Mouse (Mus musculus) hindbrain, embryonic 11.5 days (tissue): ENCODE results near the gene Cabp4. TPM values are rescaled to one million over a fixed set of nuclear protein-coding genes. Genes with fewer than 3 reads are reported as not detected.
"Not testable (repeated sequence)": the region's sequence is repeated elsewhere in the genome, so short reads cannot be mapped to it uniquely, and the experiment has no call there.

Source experiments
- ATAC-seq: fragments of 200-750 bp; cut with Nextera tagmentation; 2 replicates; pipeline ENCODE4 v1.8.0; 2017; ENCODE audit warnings: mild to moderate bottlenecking, moderate TSS enrichment, moderate library complexity; ENCODE audit not compliant: low FRiP score
- DNase-seq: peaks from one replicate; pipeline ENCODE4 v3.0.0-alpha.2; 2015; ENCODE audit warnings: low spot score
- H3K27ac ChIP-seq: fragments of 300-500 bp; sonication (generic); 2 replicates; pipeline ENCODE4 v1.5.1; 2014; ENCODE audit warnings: mild to moderate bottlenecking, low read depth, low read length
- H3K27me3 ChIP-seq: fragments of 300-500 bp; sonication (generic); 2 replicates; pipeline ENCODE4 v1.6.1; 2014; ENCODE audit warnings: mild to moderate bottlenecking, low read length, moderate library complexity, mixed read lengths; ENCODE audit not compliant: control insufficient read depth, insufficient read depth
- H3K36me3 ChIP-seq: fragments of 300-500 bp; sonication (generic); 2 replicates; pipeline ENCODE4 v1.6.1; 2014; ENCODE audit warnings: mild to moderate bottlenecking, low read length, moderate library complexity, mixed read lengths; ENCODE audit not compliant: control insufficient read depth, insufficient read depth
- H3K4me1 ChIP-seq: fragments of 300-500 bp; sonication (generic); replicated peaks from 2 replicates; pipeline ENCODE4 v1.6.1; 2014; ENCODE audit warnings: low read length, mixed read lengths; ENCODE audit not compliant: control insufficient read depth, insufficient read depth
- H3K4me2 ChIP-seq: fragments of 300-500 bp; sonication (generic); replicated peaks from 2 replicates; pipeline ENCODE4 v1.6.1; 2014; ENCODE audit warnings: mild to moderate bottlenecking, low read depth, low read length
- H3K4me3 ChIP-seq: fragments of 300-500 bp; sonication (generic); 2 replicates; pipeline ENCODE4 v1.5.1; 2014; ENCODE audit warnings: low read depth, low read length
- H3K9ac ChIP-seq: fragments of 300-500 bp; sonication (generic); 2 replicates; pipeline ENCODE4 v1.6.1; 2014; ENCODE audit warnings: low read depth, low read length
- H3K9me3 ChIP-seq: fragments of 300-500 bp; sonication (generic); 2 replicates; pipeline ENCODE4 v1.6.1; 2016; ENCODE audit warnings: low read length; ENCODE audit not compliant: control insufficient read depth
- WGBS: fragments of 180-500 bp; shearing (Covaris S2); extraction: QIAGEN DNeasy Blood & Tissue Kit; methylation state at CpG from one replicate; pipeline ENCODE4 v1.1.7; 2014; 5-methylcytosine and 5-hydroxymethylcytosine counted together
- polyA plus RNA-seq: library from polyadenylated mRNA; unstranded; fragments of >200 nt; fragmentation: Nextera tagmentation; extraction: Ambion mirVana; gene quantifications from 2 replicates; pipeline ENCODE4 v1.2.1, GENCODE M21; 2014

Cabp4 gene
- polyA plus RNA-seq, 1 experiment from 2014 or later = not detected

DNA sequence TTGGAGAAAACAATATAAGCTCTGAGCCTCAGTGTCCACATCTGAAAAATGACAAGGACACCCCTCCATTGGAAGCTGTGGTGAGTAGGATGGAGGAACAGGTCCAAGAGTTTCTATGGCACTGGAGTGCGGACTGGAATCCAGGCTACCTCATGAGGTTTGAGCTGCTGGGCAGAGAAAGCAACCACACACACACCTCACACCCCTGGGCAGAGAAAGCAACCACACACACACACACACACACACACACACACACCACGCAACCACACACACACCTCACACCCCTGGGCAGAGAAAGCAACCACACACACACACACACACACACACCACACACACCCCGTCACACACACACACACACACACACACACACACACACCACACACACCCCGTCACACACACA is 18.6 kb downstream of the Cabp4 start:
- peak; percentile 52; the same call in 1 of the 2 replicates for ATAC-seq
- DNase-seq = peak; percentile 20
- H3K27ac ChIP-seq = peak overlapping the region; percentile 27; the same call in 1 of the 2 replicates
- peak overlapping the region; percentile 77; the same call in 1 of the 2 replicates for H3K9ac ChIP-seq
- H3K27me3 ChIP-seq, H3K9me3 ChIP-seq, H3K4me1 ChIP-seq, H3K36me3 ChIP-seq: not testable (repeated sequence)
- 20% methylated on average over 3 of the region's 4 CpGs for WGBS
- peak overlapping the region; percentile 76 for H3K4me2 ChIP-seq
- H3K4me3 ChIP-seq = peak overlapping the region; percentile 65

GRCm38 (mm10) chr19:4124432-4124831 is 19.4 kb downstream of the Cabp4 start:
- Histone ChIP-seq H3K4me3 (no peak overlapping the region), H3K27ac (no peak overlapping the region), H3K4me1 (peaks cover 7% of the 10 kb centered on the region; the same call in 1 of the 2 replicates), H3K27me3 (no peaks in the 10 kb centered on the region), H3K9ac (no peak overlapping the region), H3K4me2 (no peak overlapping the region), H3K36me3 (no peaks in the 10 kb centered on the region), H3K9me3 (no peaks in the 10 kb centered on the region)
- ATAC-seq (no peak), DNase-seq (no peak)
- WGBS = 88% methylated on average over 4 of the region's 4 CpGs

DNA sequence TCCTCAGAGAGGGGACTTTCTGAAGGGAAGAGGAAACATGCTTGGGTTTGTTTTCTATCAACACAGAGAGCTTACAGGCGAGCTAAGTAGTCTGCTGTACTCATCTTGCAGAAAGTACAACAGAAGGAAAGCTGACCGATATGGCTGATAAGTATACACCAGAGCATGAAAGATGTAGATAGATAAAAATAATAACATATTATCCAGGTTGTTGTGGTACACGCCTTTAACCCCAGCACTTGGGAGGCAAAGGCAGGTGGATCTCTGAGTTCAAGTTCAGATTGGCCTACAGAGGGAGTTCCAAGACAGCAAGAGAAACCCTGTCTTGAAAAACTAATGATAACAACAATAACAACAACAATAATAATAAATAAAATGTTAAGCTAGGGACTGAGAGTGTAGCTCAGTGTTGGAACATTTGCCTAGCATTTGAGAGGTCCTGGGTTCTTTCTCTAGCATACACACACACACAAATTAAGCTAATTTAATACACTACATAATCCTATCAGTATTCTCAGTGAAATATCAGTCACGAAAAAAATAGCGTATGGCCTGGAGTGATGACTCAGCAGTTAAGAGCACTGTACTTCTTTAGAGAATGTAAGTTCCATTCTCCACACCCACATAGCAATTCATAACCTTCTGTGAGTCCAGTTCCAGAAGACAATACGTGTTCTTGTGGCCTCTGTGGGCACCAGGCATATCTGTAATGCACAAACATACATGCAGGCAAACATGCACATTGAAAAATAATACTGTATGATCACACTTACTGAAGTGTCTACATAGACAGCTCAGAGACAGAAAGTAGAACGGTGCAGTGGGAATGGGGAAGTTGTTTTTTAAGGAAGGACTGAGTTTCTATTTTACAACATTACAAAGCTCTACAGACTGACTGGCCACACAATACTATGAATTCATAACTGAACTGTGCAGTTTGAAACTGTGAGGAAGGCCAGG is 21.1 kb downstream of the Cabp4 start:
- DNase-seq = no peak
- Histone ChIP-seq H3K4me2 (no peak overlapping the region), H3K36me3 (no peaks in the 10 kb centered on the region), H3K4me3 (no peak overlapping the region), H3K4me1 (peaks cover 7% of the 10 kb centered on the region; the same call in 1 of the 2 replicates), H3K9me3 (no peaks in the 10 kb centered on the region), H3K9ac (no peak overlapping the region), H3K27ac (no peak overlapping the region), H3K27me3 (no peaks in the 10 kb centered on the region)
- ATAC-seq = no peak
- WGBS = 81% methylated on average over 7 of the region's 7 CpGs

DNA sequence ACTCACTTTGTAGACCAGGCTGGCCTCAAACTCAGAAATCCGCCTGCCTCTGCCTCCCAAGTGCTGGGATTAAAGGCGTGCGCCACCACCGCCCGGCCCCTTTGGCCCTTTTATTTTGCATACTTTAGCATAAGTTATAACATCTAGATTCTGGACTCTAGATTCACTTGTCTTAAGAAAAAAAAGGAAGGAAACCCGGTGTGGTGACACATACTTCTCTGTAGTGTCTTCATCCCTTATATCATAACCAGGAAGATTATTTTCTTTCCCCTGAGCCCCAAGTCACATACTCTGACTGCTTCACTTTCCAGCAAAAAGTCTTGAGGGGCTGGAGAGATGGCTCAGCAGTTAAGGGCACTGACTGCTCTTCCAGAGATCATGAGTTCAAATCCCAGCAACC is 21.9 kb downstream of the Cabp4 start:
- WGBS = 52% methylated on average over 6 of the region's 6 CpGs
- H3K9ac ChIP-seq, H3K4me1 ChIP-seq, H3K4me2 ChIP-seq, H3K27me3 ChIP-seq, H3K27ac ChIP-seq, H3K4me3 ChIP-seq, H3K9me3 ChIP-seq, ATAC-seq, H3K36me3 ChIP-seq, DNase-seq: not testable (repeated sequence)

DNA sequence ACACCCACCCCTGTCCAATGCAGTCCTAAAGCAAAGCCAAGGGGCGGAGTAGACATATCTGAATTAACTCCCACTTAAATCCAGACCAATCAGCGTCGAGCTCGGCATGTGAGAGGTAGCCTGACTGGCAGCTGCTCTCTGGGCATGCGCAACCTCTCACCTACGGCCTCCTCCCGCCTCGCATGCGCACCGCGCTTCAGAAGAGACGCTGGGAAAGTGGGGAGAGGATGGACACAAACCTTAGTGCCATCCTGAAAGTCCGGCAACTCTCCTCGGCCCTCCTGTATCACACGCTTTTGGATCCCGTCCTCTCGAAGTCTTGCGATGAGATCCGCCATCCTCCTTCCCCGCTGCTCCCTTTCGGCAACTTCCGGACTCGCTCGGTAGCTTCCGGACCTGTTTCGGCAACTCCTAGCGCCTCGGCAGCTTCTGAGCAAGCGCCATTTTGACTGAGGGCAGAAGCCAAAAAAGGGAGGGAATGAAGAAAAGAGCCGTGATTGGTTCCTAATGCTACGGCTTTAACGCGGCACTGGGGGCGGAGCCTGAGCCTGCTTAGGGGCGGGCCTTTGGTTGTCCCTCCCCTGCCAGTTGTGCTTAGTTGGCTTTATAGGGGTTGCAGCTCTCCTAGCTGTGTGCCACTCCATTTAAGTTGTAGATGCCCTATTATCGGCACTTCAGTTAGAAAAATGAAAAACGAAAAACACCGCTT is 22.6 kb downstream of the Cabp4 start:
- Histone ChIP-seq H3K27ac (peak overlapping the region; percentile 67; the same call in 1 of the 2 replicates), H3K36me3 (no peaks in the 10 kb centered on the region), H3K4me3 (peak overlapping the region; percentile 30), H3K4me2 (peak overlapping the region; percentile 48), H3K9ac (peak overlapping the region; percentile 51), H3K9me3 (no peaks in the 10 kb centered on the region), H3K4me1 (0 out of 2 replicates have a peak, but pooled peaks cover 3% of the 10 kb centered on the region), H3K27me3 (no peaks in the 10 kb centered on the region)
- peak; percentile 99 for DNase-seq
- WGBS = 4% methylated on average over 38 of the region's 38 CpGs
- ATAC-seq = peak; percentile 77

DNA sequence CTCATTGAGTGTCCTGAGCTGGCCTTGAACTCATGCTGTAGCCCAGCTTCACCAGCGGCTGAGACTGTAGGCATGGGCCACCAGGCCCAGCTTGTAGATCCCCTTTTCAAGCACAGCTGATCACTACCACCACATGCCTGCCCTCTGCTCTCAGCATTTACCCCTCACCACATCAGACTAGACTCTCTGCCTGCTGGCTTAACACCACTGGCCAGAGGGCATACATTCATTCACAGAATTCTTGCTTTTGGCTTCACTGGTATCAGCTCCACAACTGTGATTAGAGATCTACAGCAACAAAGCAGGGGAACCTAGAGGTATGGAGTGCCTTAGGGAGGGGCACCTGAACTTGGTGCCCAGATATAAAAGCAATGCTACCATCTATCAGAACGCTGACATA is 23.3 kb downstream of the Cabp4 start:
- no peak overlapping the region for H3K9ac ChIP-seq
- no peaks in the 10 kb centered on the region for H3K9me3 ChIP-seq
- H3K27ac ChIP-seq = no peak overlapping the region
- ATAC-seq = no peak
- 0 out of 2 replicates have a peak, but pooled peaks cover 3% of the 10 kb centered on the region for H3K4me1 ChIP-seq
- 94% methylated on average over 2 of the region's 2 CpGs for WGBS
- H3K27me3 ChIP-seq = no peaks in the 10 kb centered on the region
- 0 out of 2 replicates have a peak, but pooled peaks cover 2% of the 10 kb centered on the region for H3K36me3 ChIP-seq
- H3K4me2 ChIP-seq = peak overlapping the region; percentile 48; the same call in 1 of the 2 replicates
- H3K4me3 ChIP-seq = peak overlapping the region; percentile 30
- DNase-seq = no peak

DNA sequence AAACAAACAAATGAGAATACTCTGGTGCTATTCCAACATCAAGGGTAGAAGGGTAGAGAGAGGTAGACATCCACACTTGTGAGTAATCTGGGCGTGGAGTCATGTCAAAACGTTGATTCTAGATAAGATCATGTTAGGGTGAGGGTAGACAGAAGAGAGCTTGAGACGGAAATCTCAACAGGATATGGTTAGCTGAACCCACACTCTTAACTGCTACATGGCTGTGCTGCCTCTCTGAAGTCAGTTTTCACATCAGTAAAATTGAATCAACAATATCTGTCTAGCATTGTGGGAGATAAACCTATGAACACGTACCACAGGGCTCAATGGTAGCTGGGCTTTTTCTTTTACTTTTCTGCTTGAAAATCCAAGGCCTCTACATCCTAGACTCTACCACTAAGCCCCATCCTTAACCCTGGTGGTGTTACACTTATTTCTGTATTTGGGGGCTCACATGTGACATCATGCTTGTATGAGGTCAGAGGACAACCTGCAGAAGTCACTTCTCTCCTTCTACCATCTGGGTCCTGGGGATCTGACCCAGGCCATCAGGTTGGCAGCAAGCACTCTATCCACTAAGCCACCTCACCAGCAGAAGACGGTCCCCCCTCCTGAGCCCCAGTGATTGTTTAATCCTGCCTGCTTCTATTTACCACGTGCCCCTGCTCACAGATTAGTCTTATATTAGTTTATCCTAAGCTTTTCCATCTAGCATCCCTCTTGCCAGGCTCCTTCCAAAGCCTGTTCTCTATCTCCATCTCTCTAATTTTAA is 23.9 kb downstream of the Cabp4 start:
- no peak for DNase-seq
- no peak overlapping the region for H3K4me2 ChIP-seq
- 0 out of 2 replicates have a peak, but pooled peaks cover 3% of the 10 kb centered on the region for H3K4me1 ChIP-seq
- WGBS = 90% methylated on average over 6 of the region's 6 CpGs
- no peak overlapping the region for H3K9ac ChIP-seq
- H3K36me3 ChIP-seq = 0 out of 2 replicates have a peak, but pooled peaks cover 2% of the 10 kb centered on the region
- H3K4me3 ChIP-seq = no peak overlapping the region
- H3K27me3 ChIP-seq = no peaks in the 10 kb centered on the region
- no peak overlapping the region for H3K27ac ChIP-seq
- ATAC-seq = no peak
- H3K9me3 ChIP-seq = no peaks in the 10 kb centered on the region

DNA sequence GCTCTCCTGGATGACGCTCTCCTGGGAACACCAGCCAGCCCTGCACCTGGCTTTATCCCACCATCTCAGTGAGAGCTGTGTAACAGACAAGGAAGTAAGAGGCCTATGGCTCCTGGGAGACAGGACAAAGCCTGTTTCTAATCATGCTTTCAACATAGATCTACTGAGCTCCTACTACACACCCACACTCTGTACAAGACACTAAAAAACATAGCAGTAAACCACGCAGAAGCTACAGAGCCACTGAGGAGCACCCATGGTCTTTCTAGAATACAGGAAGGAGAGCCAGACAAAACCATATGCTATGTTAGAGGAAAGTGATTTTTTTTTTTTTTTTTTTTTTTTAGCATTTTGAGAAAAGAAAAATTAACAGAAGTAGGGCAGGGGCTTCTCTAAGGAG is 25.5 kb downstream of the Cabp4 start:
- Histone ChIP-seq H3K36me3 (0 out of 2 replicates have a peak, but pooled peaks cover 2% of the 10 kb centered on the region), H3K9ac (no peak overlapping the region), H3K4me2 (no peak overlapping the region), H3K4me3 (no peak overlapping the region), H3K27ac (no peak overlapping the region), H3K27me3 (no peaks in the 10 kb centered on the region), H3K9me3 (no peaks in the 10 kb centered on the region), H3K4me1 (0 out of 2 replicates have a peak, but pooled peaks cover 3% of the 10 kb centered on the region)
- no peak for DNase-seq
- ATAC-seq = no peak
- WGBS = 89% methylated on average over 2 of the region's 2 CpGs
